Mouse (Mus musculus) mesoderm, embryonic 11.5 days (tissue): ENCODE results near the gene Nckap5.
"Not testable (repeated sequence)": the region's sequence is repeated elsewhere in the genome, so short reads cannot be mapped to it uniquely, and the experiment has no call there.

Experiments
- DNase-seq: peaks from one replicate; pipeline ENCODE4 v3.0.0-alpha.2; 2012; ENCODE audit warnings: low read depth, low spot score

Gene Nckap5

GRCm38 (mm10) chr1:126830031-126830927 is at the start of gene Nckap5:
Gene Nckap5 (minus strand): TSS chr1:126830799.
- peak; percentile 66 for DNase-seq

- DNase-seq = no peak
Measured at GRCm38 (mm10) chr1:126877495-126877894, 46.9 kb upstream of the Nckap5 start.

GRCm38 (mm10) chr1:126868372-126868771 is 37.8 kb upstream of the Nckap5 start:
- DNase-seq = no peak

- no peak for DNase-seq
Measured at GRCm38 (mm10) chr1:126867912-126868311, 37.3 kb upstream of the Nckap5 start.

GRCm38 (mm10) chr1:126865591-126866086 is 35.0 kb upstream of the Nckap5 start:
- peak; percentile 47 for DNase-seq

- DNase-seq = peak; percentile 41
Measured at GRCm38 (mm10) chr1:126861816-126862215, 31.2 kb upstream of the Nckap5 start.

- no peak for DNase-seq
Measured at GRCm38 (mm10) chr1:126860537-126860936, 29.9 kb upstream of the Nckap5 start.

GRCm38 (mm10) chr1:126849481-126849880 is 18.9 kb upstream of the Nckap5 start:
- DNase-seq = no peak

GRCm38 (mm10) chr1:126846317-126846716 is 15.7 kb upstream of the Nckap5 start:
- no peak for DNase-seq

GRCm38 (mm10) chr1:126832885-126833284 is 2.3 kb upstream of the Nckap5 start:
- DNase-seq = no peak

- DNase-seq = no peak
Measured at GRCm38 (mm10) chr1:126829031-126829430, 1.6 kb downstream of the Nckap5 start.

- DNase-seq = no peak
Measured at GRCm38 (mm10) chr1:126824841-126825240, 5.8 kb downstream of the Nckap5 start.

GRCm38 (mm10) chr1:126822246-126822645 is 8.4 kb downstream of the Nckap5 start:
- DNase-seq = no peak

- DNase-seq = peak; percentile 39
Measured at GRCm38 (mm10) chr1:126817381-126818034, 13.1 kb downstream of the Nckap5 start.

- no peak for DNase-seq
Measured at GRCm38 (mm10) chr1:126806994-126807611, 23.5 kb downstream of the Nckap5 start.

GRCm38 (mm10) chr1:126806548-126806947 is 24.1 kb downstream of the Nckap5 start:
- DNase-seq = no peak

GRCm38 (mm10) chr1:126802405-126802804 is 28.2 kb downstream of the Nckap5 start:
- no peak for DNase-seq

GRCm38 (mm10) chr1:126801706-126802105 is 28.9 kb downstream of the Nckap5 start:
- no peak for DNase-seq

GRCm38 (mm10) chr1:126799379-126799798 is 31.2 kb downstream of the Nckap5 start:
- peak; percentile 36 for DNase-seq

GRCm38 (mm10) chr1:126780354-126780941 is 50.2 kb downstream of the Nckap5 start:
- DNase-seq = not testable (repeated sequence)

GRCm38 (mm10) chr1:126773947-126774346 is 56.7 kb downstream of the Nckap5 start:
- DNase-seq = not testable (repeated sequence)

GRCm38 (mm10) chr1:126766971-126767370 is 63.6 kb downstream of the Nckap5 start:
- no peak for DNase-seq
